Mouse (Mus musculus) left cerebral cortex, adult 8-10 months (tissue): ENCODE results near the gene Ccdc87. TPM values are rescaled to one million over a fixed set of nuclear protein-coding genes. Genes with fewer than 3 reads are reported as not detected.
"Not testable (repeated sequence)": the region's sequence is repeated elsewhere in the genome, so short reads cannot be mapped to it uniquely, and the experiment has no call there.

Source experiments
- DNase-seq, 2 experiments: peaks; one replicate each; pipeline ENCODE4 v3.0.0; 2022; ENCODE audit warnings: low spot score in 2 of 2
- total RNA-seq, 4 experiments: library from RNA; stranded (reverse); gene quantifications; 2 replicates each; pipeline ENCODE4 v1.2.4; 2022

Ccdc87 gene
- total RNA-seq, 4 experiments from 2014 or later: 2.3 to 3.1 (median 2.6) TPM

DNA sequence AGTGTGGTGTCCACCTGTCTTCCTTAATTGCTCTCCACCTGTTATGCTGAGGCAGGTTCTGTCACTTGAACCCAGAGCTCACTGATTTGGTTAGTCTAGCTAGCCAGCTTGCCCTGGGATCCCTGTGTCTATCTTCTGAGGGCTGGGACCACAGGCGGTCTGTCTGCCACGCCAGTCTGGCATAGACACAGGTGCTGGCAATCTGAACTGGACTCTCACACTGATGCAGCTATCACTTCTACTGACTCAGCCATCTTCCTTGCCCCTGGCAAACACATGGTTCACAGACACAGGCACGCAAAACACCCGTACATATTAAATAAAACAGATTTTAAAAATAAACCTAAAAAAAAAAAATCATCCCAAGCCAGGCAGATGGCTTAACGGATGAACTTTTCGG is 2.1 kb upstream of the Ccdc87 start:
- DNase-seq: no peak

DNA sequence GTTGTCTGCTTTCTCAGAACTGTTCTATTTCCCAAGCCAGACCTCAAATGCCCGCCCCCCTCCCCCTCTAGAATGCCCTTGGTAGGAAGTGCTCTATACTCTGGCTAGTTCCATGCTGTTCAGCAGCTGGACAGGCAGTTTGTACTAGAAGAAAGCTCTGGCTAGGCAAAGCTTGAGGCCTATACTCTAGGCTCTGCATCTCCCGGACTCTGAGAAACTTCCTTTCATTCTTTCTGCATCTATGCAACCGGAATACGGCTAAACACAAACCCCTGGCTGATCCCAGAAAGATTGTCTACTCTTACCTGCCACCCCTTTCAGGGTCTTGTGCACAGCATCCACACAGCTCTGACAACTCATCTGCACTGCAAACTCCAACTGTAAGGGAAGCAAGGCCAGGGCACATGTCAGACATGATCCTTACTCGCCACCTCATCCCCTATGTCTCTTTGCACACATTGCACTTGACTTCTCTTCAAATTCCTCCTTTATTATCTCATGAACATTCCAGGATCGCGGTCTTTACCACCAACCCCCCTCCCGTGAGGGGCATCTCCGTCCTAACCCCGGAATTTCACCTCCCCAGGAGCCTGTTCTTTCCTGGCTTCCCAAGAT is 533 bp upstream of the Ccdc87 start:
- no peak for DNase-seq

DNA sequence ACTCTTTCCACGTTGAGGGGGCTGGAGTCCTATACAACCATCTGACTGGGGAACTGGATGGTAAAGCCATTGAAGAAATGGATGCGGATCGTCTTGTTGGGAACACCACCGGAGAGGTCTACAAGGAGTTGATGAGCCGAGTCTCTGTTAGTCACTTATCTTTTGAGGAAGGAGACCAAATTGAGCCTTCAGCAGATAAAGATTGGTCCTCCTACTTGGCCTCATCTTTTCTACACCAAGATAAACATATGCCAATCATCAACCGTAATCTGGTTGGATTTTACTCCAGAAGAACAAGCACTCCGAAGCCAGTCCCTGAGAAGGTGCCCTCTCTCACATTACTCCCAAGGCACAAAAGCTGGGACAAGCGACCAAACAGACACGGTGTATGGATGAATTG is 1.7 kb downstream of the Ccdc87 start:
- DNase-seq: no peak

DNA sequence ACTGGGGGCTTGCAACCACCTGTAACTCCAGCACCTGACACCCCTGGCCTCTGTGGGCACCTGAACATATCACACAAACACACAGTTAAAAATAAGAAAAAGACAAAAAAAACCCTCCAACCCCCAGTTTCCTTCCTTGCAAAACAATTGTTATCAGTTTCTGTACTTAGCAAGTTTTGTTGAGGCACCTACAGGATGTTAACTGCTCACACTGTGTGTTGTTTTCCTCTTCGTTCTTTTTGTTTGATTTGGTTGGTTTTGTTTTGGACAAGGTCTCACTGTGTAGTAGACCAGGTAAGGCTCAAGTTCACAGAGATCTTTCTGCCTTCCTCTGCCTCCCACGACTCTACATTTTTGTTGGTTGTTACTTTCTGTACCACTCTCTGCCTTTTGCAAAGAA is 3.4 kb downstream of the Ccdc87 start:
- DNase-seq: no peak

DNA sequence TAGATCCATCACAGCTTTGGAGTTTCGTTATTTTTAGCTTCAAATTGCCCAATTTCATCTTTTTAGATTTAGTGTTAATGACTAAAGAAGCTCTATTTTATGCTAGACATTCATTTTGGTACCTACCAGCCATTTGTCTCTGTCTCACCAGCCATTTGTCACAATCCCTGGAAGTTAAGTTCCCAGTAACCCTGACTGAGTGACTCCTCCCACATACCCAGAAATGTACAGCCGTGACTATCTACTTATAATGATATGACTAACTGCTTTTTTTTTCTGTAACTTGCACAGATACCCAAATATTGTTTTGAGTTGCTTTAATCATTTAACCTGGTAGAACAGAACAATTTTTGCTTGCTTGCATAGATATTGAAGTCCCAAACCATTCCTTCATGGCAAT is 6.7 kb downstream of the Ccdc87 start:
- no peak for DNase-seq

DNA sequence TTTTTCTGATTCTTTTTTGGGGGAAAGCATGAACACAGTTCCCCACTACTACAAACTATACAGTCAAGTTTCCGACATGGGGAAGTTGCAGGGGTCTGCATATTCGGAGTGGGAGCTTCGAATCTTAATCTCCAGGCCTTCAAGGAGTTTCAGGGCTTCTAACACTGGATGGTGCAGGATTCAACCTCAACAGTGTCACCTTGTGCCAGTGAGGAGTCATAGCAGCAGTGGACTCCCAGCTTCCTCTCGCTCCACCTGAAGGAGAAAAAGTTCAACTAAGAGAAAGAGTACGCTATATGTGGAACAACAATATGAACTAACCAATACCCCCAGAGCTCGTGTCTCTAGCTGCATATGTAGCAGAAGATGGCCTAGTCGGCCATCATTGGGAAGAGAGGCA is 8.3 kb downstream of the Ccdc87 start:
- DNase-seq: no peak

DNA sequence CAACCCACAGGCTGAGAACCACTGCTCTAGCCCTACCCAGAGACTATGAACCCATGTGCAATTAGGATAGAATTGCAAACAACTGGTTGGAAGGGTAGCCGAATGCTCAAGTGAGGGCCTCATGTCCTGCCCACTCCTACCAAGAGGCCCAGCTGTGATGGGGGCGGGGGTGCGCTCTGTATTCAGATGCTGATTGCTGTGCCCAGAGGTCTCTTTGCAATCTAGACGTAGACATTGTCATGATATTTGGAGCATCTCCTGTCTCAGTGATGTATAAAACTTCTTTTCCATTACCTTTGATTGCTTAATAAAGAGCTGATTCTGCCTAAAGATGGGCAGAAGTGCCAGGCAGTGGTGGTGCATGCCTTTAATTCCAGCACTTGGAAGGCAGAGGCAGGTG is 10.6 kb downstream of the Ccdc87 start:
- no peak for DNase-seq

DNA sequence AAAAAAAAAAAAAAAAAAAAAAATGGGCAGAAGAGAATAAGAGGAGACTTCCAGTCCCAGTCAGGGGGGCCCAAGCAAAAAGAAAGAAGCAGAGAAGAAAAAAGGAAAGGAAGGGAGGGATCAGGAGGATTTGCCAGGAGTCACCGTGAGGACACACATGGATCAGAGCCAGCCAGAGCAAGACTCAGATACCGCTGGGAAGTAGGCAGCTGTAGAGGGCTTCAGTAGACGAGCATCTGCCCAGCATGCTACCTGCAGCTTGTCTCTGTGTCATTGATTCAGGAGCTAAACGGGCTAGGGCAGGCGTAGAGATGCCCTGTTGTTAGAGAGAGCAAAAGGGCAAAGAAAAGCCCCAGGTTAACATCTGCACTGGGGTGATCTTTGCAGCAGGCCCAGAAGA is 11.1 kb downstream of the Ccdc87 start:
- DNase-seq: no peak

DNA sequence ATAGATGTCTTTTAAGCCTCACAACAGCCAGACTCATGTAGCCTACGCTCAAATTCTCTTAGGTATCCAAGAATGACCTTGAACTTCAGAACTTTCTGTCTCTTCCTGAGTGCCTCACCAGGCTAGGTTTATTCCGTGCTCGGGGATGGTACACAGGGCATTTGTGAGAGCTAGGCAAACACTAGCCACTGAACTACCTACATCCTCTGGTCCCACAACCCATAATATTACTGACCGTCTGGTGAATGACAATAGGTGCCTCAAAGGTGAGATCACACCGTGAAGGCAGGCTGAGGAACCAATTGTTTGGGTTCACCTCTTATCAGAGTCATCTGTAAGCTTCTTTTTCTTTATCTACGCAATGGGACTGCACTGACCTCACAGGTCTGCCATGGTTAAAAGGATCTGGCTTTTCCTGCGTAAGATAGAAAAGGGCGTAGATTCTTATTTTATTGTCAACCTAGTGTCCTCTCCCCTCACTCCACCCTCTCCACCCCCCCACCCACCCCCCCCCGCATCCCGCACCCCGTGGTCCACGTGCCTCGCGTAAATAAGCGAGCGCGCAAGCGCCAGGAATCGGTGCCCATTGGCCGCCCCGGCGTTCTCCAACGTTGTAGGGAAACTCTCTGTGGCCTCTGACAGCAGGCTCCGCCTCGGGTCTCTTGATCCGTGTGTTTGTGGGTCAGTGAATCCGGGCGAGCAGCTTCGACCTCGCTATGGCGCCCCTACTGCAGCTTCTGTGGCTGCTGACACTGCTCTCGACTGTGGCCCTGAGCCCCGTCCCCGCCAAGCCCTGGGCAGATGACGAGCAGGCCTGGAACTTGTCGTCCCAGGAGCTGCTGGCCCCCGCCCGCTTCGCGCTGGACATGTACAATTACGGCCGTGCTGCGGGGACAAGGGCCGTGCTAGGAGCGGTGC is 15.6 kb downstream of the Ccdc87 start, which contains the start of gene Ctsf:
TSS of gene Ctsf (plus strand) at position 579 of the 918 bp plus-strand sequence.
- peak; percentile 79 to 89 for DNase-seq

DNA sequence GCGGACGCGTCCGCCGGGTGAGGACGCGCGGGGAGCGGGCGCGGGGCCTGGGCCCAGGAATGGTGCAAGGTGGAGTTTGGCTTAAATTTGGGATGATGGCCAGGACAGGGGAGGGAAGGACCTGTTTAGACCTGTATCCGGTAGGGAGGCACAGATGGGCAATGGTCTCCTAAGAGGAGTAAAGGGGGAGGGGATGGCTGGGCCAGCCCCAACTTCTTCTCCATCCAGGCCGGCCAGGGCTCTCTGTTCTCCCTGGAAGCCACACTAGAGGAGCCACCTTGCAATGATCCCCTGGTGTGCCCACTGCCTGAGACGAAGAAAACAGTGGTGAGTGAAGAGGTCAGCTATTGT is 16.3 kb downstream of the Ccdc87 start:
- DNase-seq: no peak

DNA sequence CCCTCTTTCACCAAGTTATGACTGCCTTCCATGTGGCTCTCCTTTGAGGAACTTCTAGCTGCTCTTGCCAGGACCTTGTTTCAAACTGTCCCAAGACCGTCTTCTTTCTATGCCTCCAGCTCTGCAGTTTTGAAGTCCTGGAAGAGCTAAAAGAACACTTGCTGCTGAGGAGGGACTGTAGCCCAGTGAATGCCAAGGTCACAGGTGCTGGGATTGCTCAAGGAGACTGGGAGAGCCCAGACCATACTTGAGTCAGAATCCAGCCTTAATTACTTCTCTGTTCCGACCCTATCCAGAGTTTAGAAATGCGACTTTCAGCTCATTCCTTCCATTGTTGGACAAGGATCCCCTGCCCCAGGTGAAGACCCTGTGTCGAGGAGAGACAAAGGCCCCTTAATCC is 16.8 kb downstream of the Ccdc87 start:
- no peak for DNase-seq

DNA sequence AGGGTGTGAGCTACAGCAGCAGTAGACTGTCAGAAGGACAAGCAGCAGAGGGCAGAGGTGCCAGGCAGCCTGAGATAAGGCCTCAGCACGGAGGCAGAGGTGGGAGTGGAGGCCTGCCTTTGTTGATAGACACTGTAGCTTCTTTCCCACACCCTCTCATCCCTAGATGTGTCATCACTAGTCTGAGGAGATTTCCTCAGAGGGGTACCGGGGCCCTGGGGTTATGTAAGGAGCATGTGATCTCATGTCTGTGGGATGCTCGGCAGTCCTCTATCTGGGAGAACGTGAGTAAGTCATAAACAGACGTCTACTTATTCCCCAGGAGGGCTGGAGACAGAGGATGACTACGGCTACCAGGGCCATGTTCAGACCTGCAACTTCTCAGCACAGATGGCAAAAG is 19.9 kb downstream of the Ccdc87 start:
- peak in 1 of 2 experiments; percentile 55 for DNase-seq

DNA sequence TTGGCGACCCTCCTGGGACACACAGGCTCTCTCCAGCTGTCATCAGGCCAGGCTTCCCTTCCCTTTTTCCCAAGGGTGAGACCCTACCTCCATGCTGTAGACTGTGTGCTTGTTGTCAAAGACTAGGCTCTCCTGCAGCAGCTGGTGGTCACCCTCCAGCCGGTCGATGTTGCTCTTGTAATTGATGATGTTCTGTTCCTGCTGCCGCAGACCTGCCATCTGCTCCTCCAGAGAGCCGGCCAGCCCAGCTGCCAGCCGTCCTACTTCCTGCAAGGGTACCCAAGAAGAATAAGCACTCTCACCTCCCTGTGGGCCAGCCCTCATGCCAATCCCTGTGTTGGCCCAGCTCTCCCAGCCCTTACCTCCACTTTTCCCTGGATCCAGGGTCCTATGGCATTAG is 23.9 kb downstream of the Ccdc87 start:
- DNase-seq: no peak

DNA sequence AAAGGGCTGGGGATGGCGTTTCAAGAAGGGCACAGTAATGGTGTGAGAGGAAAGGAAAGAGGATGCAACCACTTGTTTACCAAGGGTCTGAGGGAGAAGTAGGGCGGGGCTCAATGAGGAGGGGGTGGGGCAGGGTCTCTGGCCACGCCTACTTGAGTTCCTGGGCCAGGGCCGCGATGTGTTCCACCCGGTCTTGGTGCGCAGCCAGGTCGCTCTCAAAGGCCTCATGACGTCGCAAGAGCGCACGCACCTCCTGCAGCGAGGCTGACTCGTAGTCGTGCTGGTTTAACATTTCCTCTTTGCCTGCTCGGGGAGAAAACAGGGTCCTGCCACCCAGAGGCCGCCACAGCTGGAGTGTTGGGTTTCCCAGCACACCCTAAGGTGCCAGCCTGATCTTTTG is 26.0 kb downstream of the Ccdc87 start:
- DNase-seq: no peak

DNA sequence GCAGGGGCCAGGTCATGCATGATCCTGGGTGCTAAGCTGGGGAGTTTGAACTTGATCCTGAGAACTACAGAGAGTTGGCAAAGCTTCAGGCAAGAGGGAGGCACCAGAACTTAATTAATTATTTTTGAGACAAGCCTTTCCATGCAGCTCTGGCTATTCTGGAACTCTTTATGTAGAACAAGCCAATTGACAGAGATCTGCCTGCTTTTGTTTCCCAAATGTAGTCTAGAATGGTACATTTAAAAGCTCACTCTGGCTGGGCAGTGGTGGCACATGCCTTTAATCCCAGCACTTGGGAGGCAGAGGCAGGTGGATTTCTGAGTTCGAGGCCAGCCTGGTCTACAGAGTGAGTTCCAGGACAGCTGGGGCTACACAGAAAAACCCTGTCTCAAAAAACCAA is 35.4 kb downstream of the Ccdc87 start:
- not testable (repeated sequence) for DNase-seq

DNA sequence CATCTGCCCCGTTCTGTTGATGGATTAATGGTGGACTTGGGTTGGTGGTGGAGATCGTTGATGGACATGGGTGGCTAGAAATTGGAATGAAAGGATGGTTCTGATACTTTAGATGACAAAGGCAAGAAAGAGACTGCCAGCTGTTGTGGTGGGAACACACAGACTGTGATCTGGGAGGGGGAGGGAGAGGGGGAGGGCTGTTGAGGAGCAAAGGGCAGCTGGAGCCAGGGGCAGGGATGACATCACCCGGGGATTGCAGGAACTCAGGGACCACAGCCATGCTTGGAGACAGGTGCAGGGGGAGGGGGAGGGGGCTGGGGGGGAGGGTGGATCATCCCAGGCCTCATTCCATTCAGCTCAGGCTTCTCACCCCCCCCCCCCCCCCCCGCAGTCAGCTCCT is 37.1 kb downstream of the Ccdc87 start:
- no peak for DNase-seq

DNA sequence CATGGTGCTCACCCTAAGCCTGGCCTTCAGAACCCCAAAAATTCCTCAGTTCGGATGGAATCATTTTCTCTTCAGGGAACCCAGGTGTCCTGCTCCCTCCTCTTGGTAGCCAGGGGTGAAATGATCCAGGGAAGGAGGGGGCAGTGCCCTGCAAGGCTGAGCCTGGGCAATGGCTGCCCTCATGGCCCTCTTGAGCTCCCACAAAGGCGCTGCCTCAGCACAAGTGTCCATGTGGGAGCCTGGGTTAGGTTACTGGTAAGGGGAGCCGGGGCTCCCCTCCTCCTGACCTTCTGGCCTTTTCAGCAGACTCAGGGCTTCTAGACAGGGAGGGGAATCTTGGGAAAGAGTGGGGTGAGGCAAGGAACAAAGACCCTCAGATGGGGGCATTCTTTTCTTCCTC is 37.6 kb downstream of the Ccdc87 start:
- DNase-seq: no peak

DNA sequence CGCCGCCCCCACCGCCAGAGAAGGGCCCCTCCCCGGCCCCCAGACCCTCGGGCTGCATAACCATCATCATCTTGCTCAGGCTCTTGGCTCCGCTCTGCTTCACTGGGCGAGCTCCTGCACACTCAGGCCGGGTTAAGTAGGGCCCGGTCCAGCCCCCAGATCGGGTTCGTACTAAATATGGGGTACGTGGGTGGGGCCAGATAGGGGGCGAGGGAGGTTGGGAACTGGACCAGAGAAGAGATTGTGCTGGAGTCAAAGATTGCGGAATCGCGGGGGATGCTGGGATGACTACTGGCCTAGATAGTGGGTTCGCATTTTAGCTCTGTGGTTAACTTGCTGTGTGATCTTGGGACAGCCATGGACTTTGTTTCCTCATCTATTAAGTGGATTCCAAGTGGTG is 38.6 kb downstream of the Ccdc87 start, which contains the start of gene Actn3:
TSS of gene Actn3 (minus strand) at position 125 of the 400 bp plus-strand sequence.
- DNase-seq: no peak

DNA sequence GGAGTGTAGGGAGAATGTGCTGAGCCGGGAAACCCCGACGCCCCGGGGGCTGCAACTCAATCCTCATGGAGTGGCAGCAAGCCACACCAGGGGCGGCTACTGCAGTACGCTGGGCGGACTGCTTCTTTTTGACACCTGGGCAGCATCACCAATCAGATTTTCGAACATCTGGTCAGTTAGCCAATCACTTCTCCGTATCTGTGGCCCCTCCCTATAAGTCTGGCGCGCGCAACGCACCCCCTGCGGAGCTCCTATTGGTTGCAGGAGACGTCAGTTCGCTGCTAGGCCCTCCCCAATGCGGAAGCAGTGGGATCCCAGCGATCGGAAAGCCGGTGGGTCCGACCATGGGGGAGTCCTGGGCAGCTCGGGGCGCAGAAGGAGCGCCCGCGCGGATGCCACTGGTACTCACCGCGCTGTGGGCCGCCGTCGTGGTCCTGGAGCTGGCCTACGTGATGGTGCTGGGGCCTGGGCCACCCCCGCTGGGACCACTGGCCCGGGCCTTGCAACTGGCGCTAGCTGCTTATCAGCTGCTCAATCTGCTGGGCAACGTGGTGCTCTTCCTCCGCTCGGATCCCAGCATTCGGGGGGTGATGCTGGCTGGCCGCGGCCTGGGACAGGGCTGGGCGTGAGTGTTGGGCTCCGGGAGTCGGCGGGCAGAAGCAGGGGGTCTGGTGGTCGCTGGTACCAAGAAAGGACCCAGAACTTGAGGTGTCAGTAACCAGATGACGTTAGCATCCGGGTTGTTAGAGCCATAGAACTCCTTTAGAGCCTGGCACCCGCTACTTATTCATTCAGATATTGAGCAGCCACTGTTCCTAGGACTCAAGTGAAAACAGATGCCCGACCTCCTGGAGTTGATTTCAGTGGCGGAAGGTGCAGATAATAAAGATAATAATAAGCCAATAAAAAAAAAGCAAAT is 39.5 kb downstream of the Ccdc87 start, which contains the start of gene Zdhhc24:
TSS of gene Zdhhc24 (plus strand) at position 264 of the 919 bp plus-strand sequence.
- DNase-seq: peak; percentile 93 to 97

DNA sequence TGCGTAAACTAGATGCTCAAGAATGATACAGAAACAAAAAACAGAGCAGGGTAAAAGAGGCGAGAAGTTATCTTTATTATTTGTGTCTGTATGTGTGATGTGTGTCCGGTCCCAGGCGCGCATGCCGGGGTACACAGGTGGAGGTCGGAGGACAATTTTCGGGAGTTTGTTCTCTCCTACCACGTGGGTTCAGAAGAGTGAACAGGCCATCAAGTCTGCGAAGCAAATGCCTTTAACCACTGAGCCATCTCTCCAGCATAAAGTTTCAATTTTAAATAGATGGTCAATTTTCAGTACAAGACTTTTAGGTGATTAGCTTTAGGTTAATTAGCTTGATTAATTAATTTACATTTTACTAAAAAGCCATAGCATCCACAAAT is 40.1 kb downstream of the Ccdc87 start:
- no peak for DNase-seq

DNA sequence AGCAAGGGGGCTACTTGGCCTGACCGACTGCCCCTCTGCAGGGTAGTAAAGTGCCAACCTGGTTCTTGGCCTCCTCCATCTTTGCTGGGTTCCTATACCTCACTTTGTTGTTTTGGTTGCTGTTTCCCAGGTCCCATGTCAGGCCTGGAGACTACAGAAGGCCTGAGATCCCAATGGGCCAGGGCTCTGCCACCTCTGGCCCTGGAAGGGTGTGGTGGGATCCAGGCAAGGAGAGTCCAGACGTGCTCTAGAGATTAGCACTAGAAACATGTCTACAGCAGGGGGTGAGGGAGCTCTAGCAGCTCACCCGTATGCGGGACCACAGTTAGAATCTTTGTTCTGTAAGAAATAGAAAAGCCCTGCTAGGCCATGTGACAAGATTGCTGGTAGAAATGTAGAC is 44.8 kb downstream of the Ccdc87 start:
- DNase-seq: no peak

DNA sequence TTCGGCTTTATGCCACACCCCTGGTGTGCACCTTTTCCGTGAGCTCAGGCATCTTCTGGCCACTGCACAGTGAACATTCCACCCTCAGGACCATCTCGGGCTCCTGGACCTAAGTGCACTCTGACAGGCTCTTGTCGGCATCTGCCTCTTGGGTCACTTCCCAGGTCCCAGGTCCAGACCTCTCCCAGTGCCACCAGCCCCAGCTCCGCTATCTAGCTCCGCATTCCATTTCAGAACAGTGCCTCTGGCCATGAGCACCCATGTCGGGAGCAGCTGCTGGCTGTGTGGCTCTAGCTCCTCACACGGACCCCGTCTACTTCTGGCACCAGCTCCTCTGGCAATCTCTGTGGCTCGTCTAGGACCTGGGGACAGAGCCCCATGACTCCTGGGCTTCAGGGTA is 50.6 kb downstream of the Ccdc87 start:
- DNase-seq: no peak
